Mouse (Mus musculus) hindbrain, embryonic 10.5 days (tissue): ENCODE measurements at regions not wholly inside any gene's neighbourhood (a gene's known extent, or its start where the extent isn't known, plus 50 kb on each side); places are given as distances from the start of the nearest gene placed in this dataset.
"Not testable (repeated sequence)": the region's sequence is repeated elsewhere in the genome, so short reads cannot be mapped to it uniquely, and the experiment has no call there.

Source experiments
- DNase-seq: peaks from one replicate; pipeline ENCODE4 v3.0.0-alpha.2; 2017; ENCODE audit warnings: low spot score
- H3K27ac ChIP-seq: fragments of 300-500 bp; sonication (generic); 2 replicates; pipeline ENCODE4 v1.5.1; 2016; ENCODE audit warnings: mild to moderate bottlenecking, moderate library complexity
- H3K27me3 ChIP-seq: fragments of 300-500 bp; sonication (generic); 2 replicates; pipeline ENCODE4 v1.6.1; 2016; ENCODE audit warnings: mild to moderate bottlenecking; ENCODE audit not compliant: poor library complexity, insufficient read depth, severe bottlenecking
- H3K36me3 ChIP-seq: fragments of 300-500 bp; sonication (generic); 2 replicates; pipeline ENCODE4 v1.6.1; 2016; ENCODE audit warnings: mild to moderate bottlenecking, moderate library complexity
- H3K4me1 ChIP-seq: fragments of 300-500 bp; sonication (generic); replicated peaks from 2 replicates; pipeline ENCODE4 v1.6.1; 2016; ENCODE audit warnings: mild to moderate bottlenecking
- H3K4me3 ChIP-seq: fragments of 300-500 bp; sonication (generic); 2 replicates; pipeline ENCODE4 v1.5.1; 2016; ENCODE audit warnings: mild to moderate bottlenecking, moderate library complexity
- H3K9me3 ChIP-seq: fragments of 300-500 bp; sonication (generic); 2 replicates; pipeline ENCODE4 v1.6.1; 2016; ENCODE audit warnings: mild to moderate bottlenecking, moderate library complexity
- WGBS: fragments of 180-500 bp; shearing (Covaris S2); methylation state at CpG from one replicate; pipeline ENCODE4 v1.1.7; 2016; 5-methylcytosine and 5-hydroxymethylcytosine counted together

- peak; percentile 3 for DNase-seq
- 44% methylated on average over 1 of the region's 1 CpGs for WGBS
- no peak overlapping the region for H3K4me3 ChIP-seq
- no peaks in the 10 kb centered on the region for H3K27me3 ChIP-seq
- H3K4me1 ChIP-seq, result no peaks in the 10 kb centered on the region
- H3K36me3 ChIP-seq, result no peaks in the 10 kb centered on the region
- no peak overlapping the region for H3K27ac ChIP-seq
- no peaks in the 10 kb centered on the region for H3K9me3 ChIP-seq
Observed at GRCm38 (mm10) chr1:114641215-114641614, 1043.3 kb upstream of the Cntnap5a start.

GRCm38 (mm10) chr1:114641854-114642253 is 1042.7 kb upstream of the Cntnap5a start:
- H3K36me3 ChIP-seq, DNase-seq, H3K4me1 ChIP-seq, H3K27me3 ChIP-seq, H3K4me3 ChIP-seq, H3K9me3 ChIP-seq, H3K27ac ChIP-seq: not testable (repeated sequence)

- Histone ChIP-seq H3K4me1 (no peaks in the 10 kb centered on the region), H3K27ac (no peak overlapping the region), H3K4me3 (no peak overlapping the region), H3K27me3 (no peaks in the 10 kb centered on the region), H3K36me3 (no peaks in the 10 kb centered on the region), H3K9me3 (no peaks in the 10 kb centered on the region)
- peak; percentile 7 for DNase-seq
- 37% methylated on average over 2 of the region's 2 CpGs for WGBS
Observed at GRCm38 (mm10) chr1:114673954-114674353, 1010.6 kb upstream of the Cntnap5a start.

GRCm38 (mm10) chr1:114681258-114681657 is 1003.3 kb upstream of the Cntnap5a start:
- no peaks in the 10 kb centered on the region for H3K27me3 ChIP-seq
- no peaks in the 10 kb centered on the region for H3K36me3 ChIP-seq
- DNase-seq, result no peak
- H3K4me3 ChIP-seq, result no peak overlapping the region
- no peak overlapping the region for H3K27ac ChIP-seq
- no peaks in the 10 kb centered on the region for H3K4me1 ChIP-seq
- no peaks in the 10 kb centered on the region for H3K9me3 ChIP-seq
- 80% methylated on average over 1 of the region's 1 CpGs for WGBS

- Histone ChIP-seq H3K4me3 (no peak overlapping the region), H3K36me3 (no peaks in the 10 kb centered on the region), H3K9me3 (no peaks in the 10 kb centered on the region), H3K27ac (no peak overlapping the region), H3K27me3 (no peaks in the 10 kb centered on the region), H3K4me1 (no peaks in the 10 kb centered on the region)
- no peak for DNase-seq
- WGBS, result 93% methylated on average over 4 of the region's 4 CpGs
Observed at GRCm38 (mm10) chr1:114721142-114721541, 963.4 kb upstream of the Cntnap5a start.

GRCm38 (mm10) chr1:114729167-114729566 is 955.4 kb upstream of the Cntnap5a start:
- Histone ChIP-seq H3K9me3 (no peaks in the 10 kb centered on the region), H3K27me3 (no peaks in the 10 kb centered on the region), H3K4me1 (no peaks in the 10 kb centered on the region), H3K27ac (no peak overlapping the region), H3K4me3 (no peak overlapping the region), H3K36me3 (no peaks in the 10 kb centered on the region)
- DNase-seq, result no peak
